Mouse (Mus musculus) intestine, postnatal 0 days (tissue): Measurements from ENCODE around the gene Psg16. TPM values are rescaled to one million over a fixed set of nuclear protein-coding genes. Genes with fewer than 3 reads are reported as not detected.
"Not testable (repeated sequence)": the region's sequence is repeated elsewhere in the genome, so short reads cannot be mapped to it uniquely, and the experiment has no call there.

Experiments used
- ATAC-seq: fragments of 200-750 bp; cut with Nextera tagmentation; 2 replicates; pipeline ENCODE4 v1.8.0; 2017; ENCODE audit warnings: mild to moderate bottlenecking, moderate TSS enrichment, moderate library complexity
- H3K27ac ChIP-seq: fragments of 300-500 bp; sonication (generic); 2 replicates; pipeline ENCODE4 v1.5.1; 2014; ENCODE audit warnings: mild to moderate bottlenecking, low read depth, low read length, moderate library complexity
- H3K27me3 ChIP-seq: fragments of 300-500 bp; sonication (generic); replicated peaks from 2 replicates; pipeline ENCODE4 v1.6.1; 2014; ENCODE audit warnings: low read length, mixed read lengths; ENCODE audit not compliant: control insufficient read depth, insufficient read depth
- H3K36me3 ChIP-seq: fragments of 300-500 bp; sonication (generic); 2 replicates; pipeline ENCODE4 v1.6.1; 2014; ENCODE audit warnings: mild to moderate bottlenecking, moderate library complexity; ENCODE audit not compliant: control insufficient read depth, insufficient read depth
- H3K4me1 ChIP-seq: fragments of 300-500 bp; sonication (generic); replicated peaks from 2 replicates; pipeline ENCODE4 v1.6.1; 2014; ENCODE audit warnings: antibody characterized with exemption, low read length, mixed read lengths; ENCODE audit not compliant: control insufficient read depth, insufficient read depth
- H3K4me2 ChIP-seq: fragments of 300-500 bp; sonication (generic); replicated peaks from 2 replicates; pipeline ENCODE4 v1.6.1; 2014; ENCODE audit warnings: low read depth, mild to moderate bottlenecking, moderate library complexity
- H3K4me3 ChIP-seq: fragments of 300-500 bp; sonication (generic); 2 replicates; pipeline ENCODE4 v1.5.1; 2014; ENCODE audit warnings: low read depth, low read length
- H3K9ac ChIP-seq: fragments of 300-500 bp; sonication (generic); 2 replicates; pipeline ENCODE4 v1.6.1; 2014; ENCODE audit warnings: mild to moderate bottlenecking, low read depth, low read length
- H3K9me3 ChIP-seq: fragments of 300-500 bp; sonication (generic); 2 replicates; pipeline ENCODE4 v1.6.1; 2016; ENCODE audit warnings: mixed run types; ENCODE audit not compliant: control insufficient read depth
- CTCF ChIP-seq: sonication (generic); IDR thresholded peaks from 2 replicates; pipeline ENCODE4 v1.5.1; 2016; ENCODE audit warnings: low read depth, mild to moderate bottlenecking, control low read depth, antibody characterized with exemption, moderate library complexity
- WGBS: fragments of 180-500 bp; shearing (Covaris S2); extraction: QIAGEN DNeasy Blood & Tissue Kit; methylation state at CpG from one replicate; pipeline ENCODE4 v1.1.7; 2014; 5-methylcytosine and 5-hydroxymethylcytosine counted together
- polyA plus RNA-seq: library from polyadenylated mRNA; unstranded; fragments of >200 nt; fragmentation: Nextera tagmentation; extraction: Ambion mirVana; gene quantifications from 2 replicates; pipeline ENCODE4 v1.2.1, GENCODE M21; 2015

The Psg16 gene
- polyA plus RNA-seq, 1 experiment from 2014 or later = 0.33 TPM

DNA sequence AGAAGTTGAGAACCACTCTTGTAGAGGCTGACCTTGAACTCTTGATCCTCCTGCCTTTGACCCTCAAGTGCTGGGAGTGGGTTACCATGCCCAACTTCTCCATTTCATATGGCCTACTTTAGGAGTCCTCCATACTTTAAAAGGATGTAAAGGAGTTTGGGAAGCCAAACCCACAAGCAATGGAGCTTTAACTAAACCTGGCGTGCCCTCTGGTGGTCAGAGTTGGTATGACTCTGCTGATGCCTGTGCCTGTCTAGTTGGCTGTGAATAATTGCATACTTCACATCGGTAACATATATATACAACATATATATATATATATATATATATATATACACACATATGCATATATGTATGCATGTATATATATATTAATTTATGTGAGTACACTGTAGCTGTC, 7.4 kb upstream of the Psg16 start:
- no peak for ATAC-seq
- Histone ChIP-seq H3K27me3 (no peaks in the 10 kb centered on the region), H3K9me3 (no peaks in the 10 kb centered on the region), H3K4me2 (no peak overlapping the region), H3K9ac (no peak overlapping the region), H3K36me3 (no peaks in the 10 kb centered on the region), H3K4me3 (no peak overlapping the region), H3K4me1 (0 out of 2 replicates have a peak, but pooled peaks cover 5% of the 10 kb centered on the region), H3K27ac (no peak overlapping the region)
- WGBS = 3% methylated on average over 2 of the region's 2 CpGs
- TF ChIP-seq CTCF = peak; percentile 87

GRCm38 (mm10) chr7:17067000-17067399, 6.8 kb upstream of the Psg16 start:
- TF ChIP-seq CTCF = no peak
- Histone ChIP-seq H3K27ac (no peak overlapping the region), H3K9me3 (no peaks in the 10 kb centered on the region), H3K4me3 (no peak overlapping the region), H3K9ac (no peak overlapping the region), H3K36me3 (no peaks in the 10 kb centered on the region), H3K27me3 (no peaks in the 10 kb centered on the region), H3K4me2 (no peak overlapping the region), H3K4me1 (0 out of 2 replicates have a peak, but pooled peaks cover 5% of the 10 kb centered on the region)
- no peak for ATAC-seq

- 59% methylated on average over 5 of the region's 5 CpGs for WGBS
- H3K9me3 ChIP-seq, H3K9ac ChIP-seq, H3K4me2 ChIP-seq, H3K27me3 ChIP-seq, ATAC-seq, H3K36me3 ChIP-seq, H3K4me1 ChIP-seq, H3K4me3 ChIP-seq, H3K27ac ChIP-seq: not testable (repeated sequence)
Measured at GRCm38 (mm10) chr7:17067651-17068050, 6.2 kb upstream of the Psg16 start.

DNA sequence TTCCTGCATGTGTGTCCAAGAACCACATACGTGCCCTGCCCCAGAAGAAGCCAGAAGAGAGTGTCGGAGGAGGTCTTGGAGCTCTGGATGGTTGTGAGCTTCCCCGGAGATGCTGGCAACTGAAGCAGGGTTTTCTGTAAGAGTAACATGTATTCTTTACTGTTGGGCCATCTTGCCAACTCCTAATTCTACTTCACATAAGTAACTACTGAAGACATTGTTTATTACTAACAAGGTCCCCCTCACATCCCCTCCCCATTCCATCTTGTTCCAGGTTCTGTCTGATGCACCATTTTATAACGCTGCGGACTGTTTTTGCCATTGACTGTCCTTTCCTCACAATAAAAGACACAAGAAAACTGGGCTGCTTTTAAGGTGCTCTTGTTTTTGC, 332 bp upstream of the Psg16 start:
- Histone ChIP-seq H3K9me3 (no peaks in the 10 kb centered on the region), H3K4me2 (no peak overlapping the region), H3K9ac (no peak overlapping the region), H3K27ac (no peak overlapping the region), H3K27me3 (no peaks in the 10 kb centered on the region), H3K4me1 (no peaks in the 10 kb centered on the region), H3K36me3 (no peaks in the 10 kb centered on the region), H3K4me3 (no peak overlapping the region)
- no peak for ATAC-seq
- TF ChIP-seq CTCF = no peak
- 59% methylated on average over 5 of the region's 5 CpGs for WGBS

DNA sequence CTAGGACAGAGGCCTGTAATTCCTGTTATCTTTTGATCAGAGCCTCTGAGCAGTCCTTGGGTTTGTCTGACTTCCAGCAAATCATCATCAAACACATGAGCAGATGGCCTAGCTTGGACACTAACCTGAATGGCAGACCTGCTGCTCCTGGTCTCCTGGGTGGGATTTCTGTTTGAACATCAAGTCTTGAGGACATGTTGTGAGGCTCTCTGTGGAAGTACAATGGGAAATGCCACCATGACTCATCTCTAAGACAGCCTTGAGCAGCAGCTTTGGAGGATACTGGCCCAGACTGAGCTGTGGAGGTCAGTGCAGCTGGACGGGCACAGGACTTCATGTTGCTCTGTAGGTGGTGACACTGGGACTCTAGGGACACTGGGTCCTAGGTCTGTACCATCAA, 2.7 kb downstream of the Psg16 start:
- no peaks in the 10 kb centered on the region for H3K36me3 ChIP-seq
- no peaks in the 10 kb centered on the region for H3K9me3 ChIP-seq
- ATAC-seq = no peak
- no peak overlapping the region for H3K9ac ChIP-seq
- 81% methylated on average over 1 of the region's 1 CpGs for WGBS
- H3K27me3 ChIP-seq = no peaks in the 10 kb centered on the region
- no peak overlapping the region for H3K4me2 ChIP-seq
- TF ChIP-seq CTCF = no peak
- no peaks in the 10 kb centered on the region for H3K4me1 ChIP-seq
- H3K27ac ChIP-seq = no peak overlapping the region
- H3K4me3 ChIP-seq = no peak overlapping the region

- H3K27me3 ChIP-seq = no peaks in the 10 kb centered on the region
- H3K9ac ChIP-seq = no peak overlapping the region
- WGBS = 80% methylated on average over 7 of the region's 7 CpGs
- no peak overlapping the region for H3K4me2 ChIP-seq
- no peaks in the 10 kb centered on the region for H3K9me3 ChIP-seq
- no peaks in the 10 kb centered on the region for H3K4me1 ChIP-seq
- no peak overlapping the region for H3K4me3 ChIP-seq
- no peak overlapping the region for H3K27ac ChIP-seq
- no peak for ATAC-seq
- TF ChIP-seq CTCF = no peak
- no peaks in the 10 kb centered on the region for H3K36me3 ChIP-seq
Measured at GRCm38 (mm10) chr7:17078076-17078654, 4.3 kb downstream of the Psg16 start.

DNA sequence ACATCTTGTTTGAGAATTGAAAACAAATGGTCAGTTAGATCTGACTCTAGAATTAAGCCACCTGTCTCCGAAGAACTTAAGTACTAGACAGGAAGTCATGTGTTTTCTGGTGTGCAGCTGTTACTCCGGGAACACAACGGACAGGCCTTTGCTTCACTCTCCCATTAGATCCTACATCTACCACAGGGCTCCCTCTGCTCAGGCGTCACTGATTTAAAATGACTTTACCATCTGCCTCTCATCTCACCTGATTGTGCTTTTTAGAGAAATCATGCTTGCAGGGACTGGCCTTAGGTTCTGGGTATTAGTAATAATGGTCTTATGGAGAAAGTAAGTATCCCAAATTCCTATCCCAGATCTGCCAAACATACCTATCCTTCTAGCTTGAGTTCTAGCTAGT, 8.9 kb downstream of the Psg16 start:
- no peak overlapping the region for H3K4me2 ChIP-seq
- no peak overlapping the region for H3K9ac ChIP-seq
- no peaks in the 10 kb centered on the region for H3K9me3 ChIP-seq
- no peaks in the 10 kb centered on the region for H3K4me1 ChIP-seq
- H3K4me3 ChIP-seq = no peak overlapping the region
- ATAC-seq = no peak
- no peaks in the 10 kb centered on the region for H3K36me3 ChIP-seq
- WGBS = 73% methylated on average over 4 of the region's 4 CpGs
- H3K27ac ChIP-seq = no peak overlapping the region
- TF ChIP-seq CTCF = no peak
- no peaks in the 10 kb centered on the region for H3K27me3 ChIP-seq
